Mouse (Mus musculus): ENCODE results near the gene Olfr281. TPM values are rescaled to one million over a fixed set of nuclear protein-coding genes. Genes with fewer than 3 reads are reported as not detected.

Olfr281 gene
- polyA plus RNA-seq, 1 experiment from 2014 or later, result not detected

- whole genome bisulfite sequencing (ENCODE audit: insufficient replicate concordance), result 47% methylated on average over 8 of the region's 8 CpGs
- H3K9me3 ChIP-seq (replicated peaks), result no peaks in the 10 kb centered on the region
- H3K27ac ChIP-seq (replicated peaks), result no peak overlapping the region
- H3K9ac ChIP-seq, result no peak overlapping the region
- no peak for ATAC-seq (ENCODE audit: insufficient read depth)
- no peaks in the 10 kb centered on the region for H3K4me1 ChIP-seq (replicated peaks)
- no peak overlapping the region for H3K4me3 ChIP-seq (replicated peaks)
- H3K4me2 ChIP-seq, result no peak overlapping the region
- H3K36me3 ChIP-seq (replicated peaks), result no peaks in the 10 kb centered on the region
- no peaks in the 10 kb centered on the region for H3K27me3 ChIP-seq
Measured at GRCm38 (mm10) chr15:98486433-98487021, 34.1 kb downstream of the Olfr281 start.

GRCm38 (mm10) chr15:98491332-98491731 lies 38.9 kb downstream of the Olfr281 start:
- H3K4me3 ChIP-seq (replicated peaks), result no peak overlapping the region
- no peak for ATAC-seq (ENCODE audit: insufficient read depth)
- no peaks in the 10 kb centered on the region for H3K4me1 ChIP-seq (replicated peaks)
- no peak overlapping the region for H3K4me2 ChIP-seq
- no peaks in the 10 kb centered on the region for H3K36me3 ChIP-seq (replicated peaks)
- H3K9me3 ChIP-seq (replicated peaks), result no peaks in the 10 kb centered on the region
- H3K27me3 ChIP-seq, result no peaks in the 10 kb centered on the region
- no peak overlapping the region for H3K27ac ChIP-seq (replicated peaks)
- WGBS (ENCODE audit: insufficient replicate concordance), result 53% methylated on average over 2 of the region's 2 CpGs
- no peak overlapping the region for H3K9ac ChIP-seq

DNA sequence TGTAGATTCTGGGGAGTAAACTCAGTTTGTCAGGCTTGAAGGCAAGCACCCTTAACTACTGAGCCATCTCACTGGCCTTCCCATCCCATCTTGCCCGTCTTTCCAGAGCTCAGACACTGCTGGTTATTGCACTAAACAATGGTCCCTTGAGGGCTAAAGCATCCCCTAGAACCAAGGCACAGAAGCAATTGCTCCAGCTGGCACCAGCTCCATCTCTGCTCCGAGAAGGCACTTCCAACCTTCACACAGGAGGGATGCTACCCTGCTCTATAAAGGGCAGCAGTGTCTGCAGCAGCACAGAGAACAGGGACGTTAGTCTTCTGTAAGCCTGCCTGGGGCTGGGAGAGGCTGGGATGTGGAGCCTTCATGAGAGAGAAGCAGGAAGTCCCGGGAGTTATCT lies 39.7 kb downstream of the Olfr281 start, which contains the start of gene Olfr279:
TSS of gene Olfr279 (plus strand) at position 301 of the 400 bp plus-strand sequence.
- Histone ChIP-seq H3K27me3 (no peaks in the 10 kb centered on the region), H3K27ac (replicated peaks) (no peak within 1 kb of the TSS), H3K9me3 (replicated peaks) (no peaks in the 10 kb centered on the region), H3K4me1 (replicated peaks) (no peaks in the 10 kb centered on the region), H3K36me3 (replicated peaks) (no peaks in the 10 kb centered on the region), H3K9ac (no peak within 1 kb of the TSS), H3K4me3 (replicated peaks) (no peak within 1 kb of the TSS), H3K4me2 (no peak within 1 kb of the TSS)
- no peak for ATAC-seq (ENCODE audit: insufficient read depth)
- 41% methylated on average over 4 of the region's 4 CpGs for WGBS (ENCODE audit: insufficient replicate concordance)

GRCm38 (mm10) chr15:98497631-98498030 lies 45.2 kb downstream of the Olfr281 start:
- Histone ChIP-seq H3K9ac (no peak overlapping the region), H3K4me1 (replicated peaks) (no peaks in the 10 kb centered on the region), H3K27ac (replicated peaks) (no peak overlapping the region), H3K36me3 (replicated peaks) (no peaks in the 10 kb centered on the region), H3K27me3 (no peaks in the 10 kb centered on the region), H3K9me3 (replicated peaks) (no peaks in the 10 kb centered on the region), H3K4me3 (replicated peaks) (no peak overlapping the region), H3K4me2 (no peak overlapping the region)
- no peak for ATAC-seq (ENCODE audit: insufficient read depth)
- 75% methylated on average over 17 of the region's 17 CpGs for WGBS (ENCODE audit: insufficient replicate concordance)

DNA sequence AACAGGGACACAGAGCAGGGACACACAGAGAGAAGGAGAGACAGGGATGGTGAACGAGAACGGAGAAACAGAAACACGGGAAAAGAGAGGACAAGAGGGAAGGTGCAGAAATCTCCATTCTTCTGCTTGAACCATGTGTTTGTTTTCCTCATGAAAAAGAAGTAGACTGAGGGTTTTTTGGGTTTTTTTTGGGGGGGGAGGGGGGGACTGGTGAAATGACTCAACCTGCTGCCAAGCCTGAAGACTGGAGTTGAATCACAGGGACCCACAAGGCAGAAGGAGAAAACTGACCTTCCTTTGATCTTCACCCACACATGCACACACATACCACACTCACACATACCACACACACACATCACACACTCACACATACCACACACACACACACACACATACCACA lies 50.9 kb downstream of the Olfr281 start:
- no peak for ATAC-seq (ENCODE audit: insufficient read depth)
- WGBS (ENCODE audit: insufficient replicate concordance), result 71% methylated on average over 3 of the region's 3 CpGs
- Histone ChIP-seq H3K4me3 (replicated peaks) (no peak overlapping the region), H3K36me3 (replicated peaks) (no peaks in the 10 kb centered on the region), H3K9ac (no peak overlapping the region), H3K4me1 (replicated peaks) (no peaks in the 10 kb centered on the region), H3K9me3 (replicated peaks) (no peaks in the 10 kb centered on the region), H3K4me2 (no peak overlapping the region), H3K27ac (replicated peaks) (no peak overlapping the region), H3K27me3 (no peaks in the 10 kb centered on the region)

DNA sequence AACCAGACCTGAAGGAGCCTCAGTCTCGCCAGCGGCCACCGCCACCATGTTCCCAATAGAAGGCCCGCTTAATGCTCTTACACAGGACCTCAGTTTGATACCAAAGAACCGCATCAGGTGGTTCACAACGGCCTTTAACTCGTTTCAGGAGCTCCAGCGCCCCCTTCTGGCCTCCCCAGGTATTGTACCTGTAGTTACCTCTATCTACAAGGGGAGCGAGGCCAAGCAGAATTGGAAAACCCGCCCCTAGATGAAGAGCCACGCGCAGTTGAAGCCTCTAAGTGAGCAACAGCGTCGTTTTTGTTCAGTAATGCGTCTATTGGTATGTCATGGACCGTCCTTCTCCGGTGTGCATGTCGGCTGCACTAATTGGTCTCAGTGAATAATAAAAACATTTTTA lies 52.1 kb downstream of the Olfr281 start:
- no peak overlapping the region for H3K9ac ChIP-seq
- H3K4me3 ChIP-seq (replicated peaks), result no peak overlapping the region
- H3K27me3 ChIP-seq, result no peaks in the 10 kb centered on the region
- 11% methylated on average over 18 of the region's 18 CpGs for WGBS (ENCODE audit: insufficient replicate concordance)
- H3K4me2 ChIP-seq, result no peak overlapping the region
- no peaks in the 10 kb centered on the region for H3K4me1 ChIP-seq (replicated peaks)
- ATAC-seq (ENCODE audit: insufficient read depth), result no peak
- no peaks in the 10 kb centered on the region for H3K36me3 ChIP-seq (replicated peaks)
- no peaks in the 10 kb centered on the region for H3K9me3 ChIP-seq (replicated peaks)
- H3K27ac ChIP-seq (replicated peaks), result no peak overlapping the region

DNA sequence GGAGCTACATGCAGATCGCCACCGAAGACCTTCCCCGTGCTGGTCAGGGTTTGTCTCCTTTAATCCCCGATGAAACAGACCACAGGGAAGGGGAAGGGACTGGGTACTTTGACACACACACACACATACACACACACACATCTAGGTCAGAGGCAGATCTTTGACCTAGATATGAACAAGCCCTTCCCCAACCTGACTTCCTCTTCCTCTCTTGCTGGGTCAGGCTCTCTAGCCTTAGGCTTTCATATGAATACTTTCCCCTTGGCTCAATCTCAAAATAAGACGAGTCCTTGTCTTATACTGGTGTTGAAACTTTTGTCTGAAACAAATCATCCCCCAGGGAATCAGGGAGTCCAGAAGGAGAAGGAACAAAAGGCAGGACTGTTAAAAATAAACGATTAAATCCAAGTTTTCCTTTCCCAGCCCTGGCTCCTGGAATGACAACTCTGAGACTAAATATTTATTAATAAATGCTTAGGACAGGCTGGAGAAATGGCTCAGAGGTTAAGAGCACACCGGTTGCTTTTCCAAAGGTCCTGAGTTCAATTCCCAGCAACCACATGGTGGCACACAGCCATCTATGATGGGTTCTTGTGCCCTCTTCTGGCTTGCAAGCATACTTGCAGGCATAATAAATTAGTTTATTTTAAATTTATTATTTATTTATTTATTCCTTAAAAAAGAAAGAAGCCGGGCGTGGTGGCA lies 54.0 kb downstream of the Olfr281 start:
- no peak overlapping the region for H3K4me3 ChIP-seq (replicated peaks)
- H3K4me2 ChIP-seq, result no peak overlapping the region
- H3K27ac ChIP-seq (replicated peaks), result no peak overlapping the region
- H3K27me3 ChIP-seq, result no peaks in the 10 kb centered on the region
- WGBS (ENCODE audit: insufficient replicate concordance), result 34% methylated on average over 9 of the region's 9 CpGs
- H3K4me1 ChIP-seq (replicated peaks), result peaks cover 10% of the 10 kb centered on the region
- no peaks in the 10 kb centered on the region for H3K9me3 ChIP-seq (replicated peaks)
- no peaks in the 10 kb centered on the region for H3K36me3 ChIP-seq (replicated peaks)
- no peak overlapping the region for H3K9ac ChIP-seq
- ATAC-seq (ENCODE audit: insufficient read depth), result no peak

- no peak overlapping the region for H3K4me2 ChIP-seq
- no peaks in the 10 kb centered on the region for H3K9me3 ChIP-seq (replicated peaks)
- H3K27me3 ChIP-seq, result no peaks in the 10 kb centered on the region
- H3K9ac ChIP-seq, result no peak overlapping the region
- H3K4me1 ChIP-seq (replicated peaks), result peaks cover 16% of the 10 kb centered on the region
- no peak for ATAC-seq (ENCODE audit: insufficient read depth)
- H3K36me3 ChIP-seq (replicated peaks), result no peaks in the 10 kb centered on the region
- H3K27ac ChIP-seq (replicated peaks), result no peak overlapping the region
- no peak overlapping the region for H3K4me3 ChIP-seq (replicated peaks)
- WGBS (ENCODE audit: insufficient replicate concordance), result 70% methylated on average over 6 of the region's 6 CpGs
Measured at GRCm38 (mm10) chr15:98507321-98507720, 54.9 kb downstream of the Olfr281 start.

- no peak overlapping the region for H3K9ac ChIP-seq
- 34% methylated on average over 2 of the region's 2 CpGs for WGBS (ENCODE audit: insufficient replicate concordance)
- peaks cover 16% of the 10 kb centered on the region for H3K4me1 ChIP-seq (replicated peaks)
- H3K27me3 ChIP-seq, result no peaks in the 10 kb centered on the region
- H3K4me3 ChIP-seq (replicated peaks), result no peak overlapping the region
- no peak overlapping the region for H3K27ac ChIP-seq (replicated peaks)
- H3K36me3 ChIP-seq (replicated peaks), result no peaks in the 10 kb centered on the region
- no peaks in the 10 kb centered on the region for H3K9me3 ChIP-seq (replicated peaks)
- no peak overlapping the region for H3K4me2 ChIP-seq
- no peak for ATAC-seq (ENCODE audit: insufficient read depth)
Measured at GRCm38 (mm10) chr15:98509387-98509786, 57.0 kb downstream of the Olfr281 start.

Other genes with a start within 250 kb of the Olfr281 start
- not detected in 2 replicates for gene Gm44579, start 231.6 kb upstream of the Olfr281 start, polyA plus RNA-seq (2015; fragmentation: Nextera tagmentation; extraction: Ambion mirVana)
- not detected in 2 replicates for gene Olfr287, start 231.5 kb upstream of the Olfr281 start, polyA plus RNA-seq (2015; fragmentation: Nextera tagmentation; extraction: Ambion mirVana)
- not detected in 2 replicates for gene Olfr286, start 218.1 kb upstream of the Olfr281 start, polyA plus RNA-seq (2015; fragmentation: Nextera tagmentation; extraction: Ambion mirVana)
- not detected in 2 replicates for gene H1fnt, start 195.3 kb upstream of the Olfr281 start, polyA plus RNA-seq (2015; fragmentation: Nextera tagmentation; extraction: Ambion mirVana)
- gene Zfp641, start 156.4 kb upstream of the Olfr281 start, polyA plus RNA-seq (2015; fragmentation: Nextera tagmentation; extraction: Ambion mirVana), result 0.08 TPM in 2 replicates
- gene Olfr285, start 135.2 kb upstream of the Olfr281 start, polyA plus RNA-seq (2015; fragmentation: Nextera tagmentation; extraction: Ambion mirVana), result not detected in 2 replicates
- gene Olfr284, start 111.6 kb upstream of the Olfr281 start, polyA plus RNA-seq (2015; fragmentation: Nextera tagmentation; extraction: Ambion mirVana), result not detected in 2 replicates
- not detected in 2 replicates for gene Olfr283, start 71.6 kb upstream of the Olfr281 start, polyA plus RNA-seq (2015; fragmentation: Nextera tagmentation; extraction: Ambion mirVana)
- gene Olfr282, start 21.4 kb upstream of the Olfr281 start, polyA plus RNA-seq (2015; fragmentation: Nextera tagmentation; extraction: Ambion mirVana), result not detected in 2 replicates
- gene OR5BS1P, start 17.3 kb downstream of the Olfr281 start, polyA plus RNA-seq (2015; fragmentation: Nextera tagmentation; extraction: Ambion mirVana), result not detected in 2 replicates
- gene Lalba, start 30.1 kb downstream of the Olfr281 start, polyA plus RNA-seq (2015; fragmentation: Nextera tagmentation; extraction: Ambion mirVana), result not detected in 2 replicates
- gene Olfr279, start 39.8 kb downstream of the Olfr281 start, polyA plus RNA-seq (2015; fragmentation: Nextera tagmentation; extraction: Ambion mirVana), result not detected in 2 replicates
- gene Kansl2, start 81.7 kb downstream of the Olfr281 start, polyA plus RNA-seq (2015; fragmentation: Nextera tagmentation; extraction: Ambion mirVana), result 32.0 and 35.4 TPM in 2 replicates
- gene Ccnt1, start 118.3 kb downstream of the Olfr281 start, polyA plus RNA-seq (2015; fragmentation: Nextera tagmentation; extraction: Ambion mirVana), result 25.1 and 28.2 TPM in 2 replicates
- gene 4930415O20Rik, start 118.4 kb downstream of the Olfr281 start, polyA plus RNA-seq (2015; fragmentation: Nextera tagmentation; extraction: Ambion mirVana), result not detected in 2 replicates
- gene Adcy6, start 157.5 kb downstream of the Olfr281 start, polyA plus RNA-seq (2015; fragmentation: Nextera tagmentation; extraction: Ambion mirVana), result 6.6 and 6.9 TPM in 2 replicates
- 0.52 and 0.96 TPM in 2 replicates for gene Cacnb3, start 178.3 kb downstream of the Olfr281 start, polyA plus RNA-seq (2015; fragmentation: Nextera tagmentation; extraction: Ambion mirVana)
- gene Ddx23, start 210.3 kb downstream of the Olfr281 start, polyA plus RNA-seq (2015; fragmentation: Nextera tagmentation; extraction: Ambion mirVana), result 9.5 and 10.2 TPM in 2 replicates
- gene Rnd1, start 224.9 kb downstream of the Olfr281 start, polyA plus RNA-seq (2015; fragmentation: Nextera tagmentation; extraction: Ambion mirVana), result 0.84 and 0.89 TPM in 2 replicates

Measured in liver, embryonic 15.5 days (tissue).